Mouse (Mus musculus): ENCODE measurements around the gene Camta2. TPM values are rescaled to one million over a fixed set of nuclear protein-coding genes. Genes with fewer than 3 reads are reported as not detected.

The Camta2 gene
- polyA plus RNA-seq, 1 experiment from 2014 or later = 10.9 TPM

DNA sequence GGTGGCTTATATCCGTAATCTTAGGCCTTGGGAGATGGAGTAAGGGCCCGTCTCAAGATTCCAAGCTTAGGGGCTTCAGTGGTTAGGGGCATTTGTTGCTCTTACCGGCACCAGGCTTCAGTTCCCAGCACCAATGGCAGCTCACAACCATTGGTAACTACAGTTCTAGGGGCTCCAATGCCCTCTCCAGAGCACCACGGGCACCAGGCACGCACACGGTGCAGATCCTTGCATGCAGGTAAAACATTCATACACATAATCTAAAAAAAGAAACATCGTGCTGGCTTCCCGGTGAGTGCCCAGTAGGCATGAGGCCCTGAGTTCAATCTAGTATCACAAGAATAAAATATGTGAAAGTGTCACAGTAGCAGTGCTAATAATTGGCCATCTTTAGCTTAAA is 24.8 kb downstream of the Camta2 start:
- Histone ChIP-seq H3K4me2 (no peak overlapping the region), H3K4me3 (no peak overlapping the region), H3K9me3 (replicated peaks) (no peaks in the 10 kb centered on the region), H3K27ac (ENCODE audit: poor library complexity, severe bottlenecking) (no peak overlapping the region), H3K9ac (no peak overlapping the region), H3K36me3 (peaks cover 79% of the 10 kb centered on the region), H3K4me1 (replicated peaks) (peaks cover 36% of the 10 kb centered on the region), H3K27me3 (replicated peaks) (no peaks in the 10 kb centered on the region)
- no peak for ATAC-seq (ENCODE audit: insufficient number of reproducible peaks, low FRiP score)
- WGBS = 81% methylated on average over 8 of the region's 8 CpGs

DNA sequence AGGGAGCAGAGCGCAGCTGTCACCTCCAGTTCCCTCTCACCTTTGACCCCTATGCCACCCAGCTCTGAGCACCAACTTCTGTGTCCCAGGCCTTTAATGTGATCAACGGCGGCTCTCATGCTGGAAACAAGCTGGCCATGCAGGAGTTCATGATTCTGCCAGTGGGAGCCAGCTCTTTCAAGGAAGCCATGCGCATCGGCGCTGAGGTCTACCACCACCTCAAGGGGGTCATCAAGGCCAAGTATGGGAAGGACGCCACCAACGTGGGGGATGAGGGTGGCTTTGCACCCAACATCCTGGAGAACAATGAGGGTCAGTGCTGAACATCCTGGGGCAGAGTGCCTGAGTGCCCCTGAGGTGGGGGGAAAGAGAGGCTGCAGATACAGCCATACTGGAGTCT is 27.3 kb downstream of the Camta2 start:
- Histone ChIP-seq H3K4me3 (no peak overlapping the region), H3K4me2 (no peak overlapping the region), H3K9me3 (replicated peaks) (no peaks in the 10 kb centered on the region), H3K4me1 (replicated peaks) (peaks cover 51% of the 10 kb centered on the region), H3K9ac (no peak overlapping the region), H3K27me3 (replicated peaks) (no peaks in the 10 kb centered on the region), H3K27ac (ENCODE audit: poor library complexity, severe bottlenecking) (no peak overlapping the region), H3K36me3 (peaks cover 62% of the 10 kb centered on the region)
- 85% methylated on average over 8 of the region's 8 CpGs for WGBS
- ATAC-seq (ENCODE audit: insufficient number of reproducible peaks, low FRiP score) = no peak

DNA sequence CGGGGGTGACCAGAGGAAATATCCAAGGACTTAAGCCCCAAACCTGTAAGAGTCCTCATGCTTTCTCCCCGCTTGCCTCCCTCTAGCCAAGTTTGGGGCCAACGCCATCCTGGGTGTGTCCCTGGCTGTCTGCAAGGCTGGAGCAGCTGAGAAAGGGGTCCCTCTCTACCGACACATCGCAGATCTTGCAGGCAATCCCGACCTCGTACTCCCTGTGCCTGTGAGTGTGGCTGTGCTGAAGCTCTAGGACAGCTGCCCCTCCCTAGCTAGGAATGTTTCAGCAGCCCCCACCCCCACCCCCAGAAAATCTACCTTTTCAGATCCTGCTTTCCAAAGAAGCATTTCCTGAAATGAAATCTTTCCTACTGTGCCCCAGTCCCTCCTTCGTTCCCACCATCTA is 29.0 kb downstream of the Camta2 start:
- no peak overlapping the region for H3K4me3 ChIP-seq

DNA sequence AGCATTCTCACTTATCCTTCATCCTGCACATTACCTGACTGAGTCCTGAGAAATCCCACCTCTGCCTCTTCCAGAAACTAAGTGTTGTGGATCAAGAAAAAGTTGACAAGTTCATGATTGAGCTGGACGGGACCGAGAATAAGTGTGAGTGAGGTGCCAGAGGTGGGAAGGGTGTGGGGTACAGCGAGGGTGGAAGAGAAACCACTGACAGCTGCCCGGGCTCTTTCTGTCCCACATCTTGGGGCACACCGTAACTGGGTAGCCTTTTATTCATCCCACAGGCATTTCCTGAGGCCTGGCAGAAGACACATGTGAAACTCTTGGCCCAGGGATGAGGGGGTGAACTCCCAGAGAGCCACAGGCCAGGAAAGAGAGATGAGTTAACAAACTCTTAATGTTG is 29.4 kb downstream of the Camta2 start:
- H3K4me3 ChIP-seq = peak overlapping the region; percentile 78
- no peaks in the 10 kb centered on the region for H3K9me3 ChIP-seq (replicated peaks)
- peak overlapping the region; percentile 94 for H3K9ac ChIP-seq
- H3K36me3 ChIP-seq = peaks cover 44% of the 10 kb centered on the region
- H3K4me2 ChIP-seq = peak overlapping the region; percentile 82
- H3K4me1 ChIP-seq (replicated peaks) = peaks cover 45% of the 10 kb centered on the region
- no peak for ATAC-seq (ENCODE audit: insufficient number of reproducible peaks, low FRiP score)
- H3K27me3 ChIP-seq (replicated peaks) = no peaks in the 10 kb centered on the region
- 73% methylated on average over 5 of the region's 5 CpGs for WGBS
- peak overlapping the region; percentile 39 for H3K27ac ChIP-seq (ENCODE audit: poor library complexity, severe bottlenecking)

More for the DNA sequence above, 29.0 kb downstream of the Camta2 start:
- H3K36me3 ChIP-seq = peaks cover 48% of the 10 kb centered on the region
- no peak for ATAC-seq (ENCODE audit: insufficient number of reproducible peaks, low FRiP score)
- peaks cover 47% of the 10 kb centered on the region for H3K4me1 ChIP-seq (replicated peaks)
- peak overlapping the region; percentile 60; the same call in 1 of the 2 replicates for H3K9ac ChIP-seq
- H3K4me2 ChIP-seq = peak overlapping the region; percentile 82
- no peak overlapping the region for H3K27ac ChIP-seq (ENCODE audit: poor library complexity, severe bottlenecking)
- 59% methylated on average over 8 of the region's 8 CpGs for WGBS
- no peaks in the 10 kb centered on the region for H3K9me3 ChIP-seq (replicated peaks)
- no peaks in the 10 kb centered on the region for H3K27me3 ChIP-seq (replicated peaks)

DNA sequence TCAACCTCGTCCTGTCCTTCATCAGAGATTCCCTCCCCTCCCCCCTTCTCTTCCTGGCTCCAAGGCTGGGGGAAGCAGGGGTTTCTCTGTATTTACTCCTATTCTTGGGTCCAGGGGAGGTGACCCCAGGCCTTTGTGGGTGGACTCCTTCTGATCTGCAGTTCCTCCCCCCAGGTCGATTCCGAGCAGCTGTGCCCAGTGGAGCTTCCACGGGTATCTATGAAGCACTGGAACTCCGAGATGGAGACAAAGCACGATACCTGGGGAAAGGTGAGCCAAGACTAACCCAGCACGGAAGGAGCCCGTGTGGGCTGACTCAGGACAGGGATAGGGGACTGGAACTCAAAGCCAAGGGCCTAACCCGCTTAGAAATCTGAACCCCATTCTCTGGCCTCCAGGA is 29.9 kb downstream of the Camta2 start:
- H3K4me1 ChIP-seq (replicated peaks) = peaks cover 45% of the 10 kb centered on the region
- H3K9ac ChIP-seq = peak overlapping the region; percentile 94
- H3K36me3 ChIP-seq = peaks cover 38% of the 10 kb centered on the region
- H3K4me3 ChIP-seq = peak overlapping the region; percentile 78
- 48% methylated on average over 9 of the region's 9 CpGs for WGBS
- H3K9me3 ChIP-seq (replicated peaks) = no peaks in the 10 kb centered on the region
- peak overlapping the region; percentile 82 for H3K4me2 ChIP-seq
- ATAC-seq (ENCODE audit: insufficient number of reproducible peaks, low FRiP score) = no peak
- no peaks in the 10 kb centered on the region for H3K27me3 ChIP-seq (replicated peaks)
- H3K27ac ChIP-seq (ENCODE audit: poor library complexity, severe bottlenecking) = peak overlapping the region; percentile 96

DNA sequence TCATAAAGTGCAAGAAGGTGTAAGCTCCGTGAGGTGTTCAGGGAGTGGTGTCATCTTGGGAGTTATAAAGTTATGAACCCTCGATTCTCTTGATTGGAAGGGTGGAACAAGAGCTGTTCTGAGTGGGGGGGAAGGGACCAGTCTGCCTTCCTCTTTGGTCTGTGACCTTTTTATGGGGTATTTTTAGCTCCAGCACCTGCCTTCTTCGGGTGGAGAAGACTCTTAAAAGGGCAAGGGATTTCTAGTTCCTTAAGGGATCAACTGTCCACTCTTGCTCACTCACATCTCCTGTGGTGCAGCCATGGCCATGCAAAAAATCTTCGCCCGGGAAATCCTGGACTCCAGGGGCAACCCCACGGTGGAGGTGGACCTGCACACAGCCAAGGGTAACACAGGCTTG is 30.3 kb downstream of the Camta2 start:
- no peak for ATAC-seq (ENCODE audit: insufficient number of reproducible peaks, low FRiP score)
- no peaks in the 10 kb centered on the region for H3K9me3 ChIP-seq (replicated peaks)
- H3K27ac ChIP-seq (ENCODE audit: poor library complexity, severe bottlenecking) = peak overlapping the region; percentile 96
- H3K9ac ChIP-seq = peak overlapping the region; percentile 94
- H3K36me3 ChIP-seq = peaks cover 37% of the 10 kb centered on the region
- H3K4me3 ChIP-seq = peak overlapping the region; percentile 78
- no peaks in the 10 kb centered on the region for H3K27me3 ChIP-seq (replicated peaks)
- WGBS = 36% methylated on average over 6 of the region's 6 CpGs
- H3K4me1 ChIP-seq (replicated peaks) = peaks cover 49% of the 10 kb centered on the region
- peak overlapping the region; percentile 82 for H3K4me2 ChIP-seq

DNA sequence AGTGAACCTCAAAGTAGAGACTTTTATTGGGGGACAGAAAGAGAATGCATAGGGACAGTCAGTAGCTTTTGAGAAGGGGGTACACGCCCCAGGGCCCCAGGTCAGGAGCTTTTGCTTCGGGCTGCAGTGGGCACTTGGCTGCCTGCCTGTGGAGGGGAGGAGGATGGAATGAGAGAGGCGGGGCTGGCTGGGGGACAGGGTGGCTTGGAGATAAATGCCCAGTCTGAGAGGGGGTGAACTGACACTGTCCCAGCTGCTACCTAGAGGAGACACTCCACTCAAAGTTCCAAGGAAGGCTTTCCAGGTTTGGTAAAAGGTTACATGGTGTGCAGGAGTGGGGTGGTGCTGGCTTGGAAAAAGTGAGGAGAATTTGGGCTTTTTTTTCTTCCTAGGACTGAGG is 30.9 kb downstream of the Camta2 start, which contains the start of gene Eno3:
Gene Eno3, plus strand, starts transcription at position 239 of the 400 bp plus-strand sequence.
- peak within 1 kb of the TSS; percentile 82 for H3K4me2 ChIP-seq

DNA sequence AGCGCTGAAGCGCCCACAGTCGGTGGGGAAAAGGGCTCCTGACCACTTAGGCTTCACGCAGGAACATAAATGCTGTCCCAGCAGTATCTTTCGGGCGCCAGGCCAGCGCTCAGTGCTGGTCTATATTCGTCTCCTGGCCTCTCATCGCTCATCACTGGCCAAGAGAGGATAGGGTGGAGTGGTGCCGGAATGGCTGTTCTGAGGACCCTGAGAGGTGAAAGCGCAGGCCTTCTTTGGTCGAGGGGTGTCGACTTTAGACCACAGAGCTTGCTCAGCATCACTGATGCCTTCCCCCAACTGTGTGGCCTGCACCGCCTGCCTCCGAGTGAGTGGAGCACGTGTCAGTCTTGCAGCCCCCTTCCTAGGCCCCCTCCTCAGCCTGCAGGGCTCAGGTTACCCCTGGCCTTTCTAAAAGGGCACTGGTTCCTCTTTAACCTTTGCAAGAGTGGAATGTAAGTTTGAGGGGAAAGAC is 31.4 kb downstream of the Camta2 start:
- H3K27ac ChIP-seq (ENCODE audit: poor library complexity, severe bottlenecking) = peak overlapping the region; percentile 96
- no peaks in the 10 kb centered on the region for H3K27me3 ChIP-seq (replicated peaks)
- peaks cover 38% of the 10 kb centered on the region for H3K36me3 ChIP-seq
- H3K4me1 ChIP-seq (replicated peaks) = peaks cover 59% of the 10 kb centered on the region
- peak overlapping the region; percentile 94 for H3K9ac ChIP-seq
- 4% methylated on average over 16 of the region's 16 CpGs for WGBS
- no peaks in the 10 kb centered on the region for H3K9me3 ChIP-seq (replicated peaks)
- peak; percentile 13; the same call in 1 of the 2 replicates for ATAC-seq (ENCODE audit: insufficient number of reproducible peaks, low FRiP score)
- peak overlapping the region; percentile 82 for H3K4me2 ChIP-seq
- H3K4me3 ChIP-seq = peak overlapping the region; percentile 78

More for the DNA sequence above, 30.9 kb downstream of the Camta2 start, which contains the start of gene Eno3:
- Histone ChIP-seq H3K4me3 (peak within 1 kb of the TSS; percentile 78), H3K9me3 (replicated peaks) (no peaks in the 10 kb centered on the region), H3K27ac (ENCODE audit: poor library complexity, severe bottlenecking) (peak within 1 kb of the TSS; percentile 96), H3K4me1 (replicated peaks) (peaks cover 55% of the 10 kb centered on the region), H3K9ac (peak within 1 kb of the TSS; percentile 94), H3K36me3 (peaks cover 37% of the 10 kb centered on the region), H3K27me3 (replicated peaks) (no peaks in the 10 kb centered on the region)
- no peak for ATAC-seq (ENCODE audit: insufficient number of reproducible peaks, low FRiP score)
- WGBS = 2% methylated on average over 3 of the region's 3 CpGs

DNA sequence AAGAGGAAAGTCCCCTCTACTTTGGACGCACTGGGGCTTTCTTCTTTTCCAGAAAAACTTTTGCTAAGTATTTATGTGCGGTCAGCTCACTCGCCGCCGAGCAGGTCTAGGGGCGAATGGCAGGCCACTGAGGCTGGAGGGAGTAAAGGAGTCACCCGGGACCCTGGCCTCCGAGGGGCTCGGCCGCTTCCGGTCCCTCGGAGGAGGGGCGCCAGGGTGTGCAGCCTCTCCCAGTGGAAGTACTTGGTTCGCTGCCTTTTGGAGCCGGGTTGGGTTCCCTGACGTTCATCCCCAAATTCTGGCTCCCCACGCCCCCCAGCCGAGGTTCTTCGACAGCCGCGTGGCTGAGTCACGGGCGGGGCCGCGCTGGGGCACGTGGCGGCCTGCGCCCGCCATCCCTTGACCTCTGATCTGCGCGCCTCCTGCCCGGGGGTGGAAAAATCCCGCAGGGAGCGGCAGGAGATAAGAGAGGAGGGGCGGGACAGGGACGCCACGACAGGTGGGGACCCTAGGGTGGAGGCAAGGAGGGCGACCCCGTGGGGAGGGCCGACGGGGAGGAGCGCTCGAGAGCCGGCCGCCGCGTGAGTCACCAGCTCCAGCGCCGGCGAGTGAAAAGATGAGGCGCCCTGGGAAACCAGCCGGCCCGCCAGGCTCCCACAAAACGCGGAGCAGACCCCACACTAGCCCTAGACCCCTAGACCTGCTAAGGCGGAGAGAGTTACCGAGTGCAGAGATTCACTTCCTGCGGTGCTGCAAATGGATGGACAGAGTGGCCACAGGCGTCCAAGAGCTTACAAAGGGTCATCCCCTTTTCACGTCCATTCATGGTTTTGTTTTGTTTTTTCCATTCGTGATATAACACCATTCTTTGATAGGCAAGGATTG is 32.1 kb downstream of the Camta2 start:
- H3K9me3 ChIP-seq (replicated peaks) = no peaks in the 10 kb centered on the region
- under 1% methylated on average over 61 of the region's 61 CpGs for WGBS
- peak overlapping the region; percentile 78 for H3K4me3 ChIP-seq
- peaks cover 38% of the 10 kb centered on the region for H3K36me3 ChIP-seq
- H3K27ac ChIP-seq (ENCODE audit: poor library complexity, severe bottlenecking) = peak overlapping the region; percentile 96
- peak; percentile 40 for ATAC-seq (ENCODE audit: insufficient number of reproducible peaks, low FRiP score)
- H3K4me1 ChIP-seq (replicated peaks) = peaks cover 61% of the 10 kb centered on the region
- H3K27me3 ChIP-seq (replicated peaks) = no peaks in the 10 kb centered on the region
- peak overlapping the region; percentile 94 for H3K9ac ChIP-seq
- H3K4me2 ChIP-seq = peak overlapping the region; percentile 82

DNA sequence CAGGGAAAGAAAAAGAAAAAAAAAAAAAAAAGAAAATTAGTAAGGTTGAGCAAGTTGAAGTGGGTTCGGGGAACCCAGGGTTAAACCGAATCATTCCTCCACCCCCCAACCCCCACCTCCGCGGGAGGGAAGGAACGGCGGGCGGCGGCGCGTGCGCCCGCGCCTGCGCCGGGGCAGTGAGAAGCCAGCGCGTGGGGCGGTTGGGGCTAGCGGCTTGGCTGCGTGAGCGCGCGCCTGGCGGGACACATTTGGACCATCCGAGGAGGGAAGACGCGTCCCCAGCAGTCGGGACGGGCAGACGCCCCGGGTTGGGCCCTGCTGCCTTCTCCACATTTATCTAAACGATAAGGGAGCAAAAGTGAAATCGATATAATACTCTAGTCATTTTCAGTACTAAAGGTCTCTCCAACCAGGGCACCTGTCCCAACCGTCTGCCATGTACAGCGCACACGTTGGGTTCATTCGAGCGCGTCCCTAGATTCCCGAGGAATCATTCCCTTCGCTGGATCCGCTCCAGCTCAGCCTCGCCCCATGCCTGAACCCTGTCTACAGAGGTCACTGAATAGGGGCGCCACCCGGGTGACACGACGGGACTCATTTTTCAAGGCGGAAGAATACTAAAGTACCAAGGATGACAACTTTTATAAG is 32.9 kb downstream of the Camta2 start:
- no peaks in the 10 kb centered on the region for H3K9me3 ChIP-seq (replicated peaks)
- H3K9ac ChIP-seq = peak overlapping the region; percentile 94
- H3K4me1 ChIP-seq (replicated peaks) = peaks cover 68% of the 10 kb centered on the region
- peaks cover 38% of the 10 kb centered on the region for H3K36me3 ChIP-seq
- ATAC-seq (ENCODE audit: insufficient number of reproducible peaks, low FRiP score) = peak; percentile 46
- H3K4me2 ChIP-seq = peak overlapping the region; percentile 82
- 0% methylated on average over 48 of the region's 48 CpGs for WGBS
- no peaks in the 10 kb centered on the region for H3K27me3 ChIP-seq (replicated peaks)
- H3K27ac ChIP-seq (ENCODE audit: poor library complexity, severe bottlenecking) = peak overlapping the region; percentile 96
- H3K4me3 ChIP-seq = peak overlapping the region; percentile 78

Data from heart, embryonic 12.5 days (tissue).